Comparison of ENCODE assay signal across 20 mouse cellular contexts in genomic region chr9:118728987-118729386, GRCm38 (mm10).
DNase-seq lines count a peak whose midpoint lies in the region; ATAC-seq and TF ChIP-seq lines count a peak whose summit lies in the region.
"Had no signal": no experiment of that assay in that cellular context is flagged by ENCODE, and none has a peak within 500 bp of the region (broad histone marks: within the 10 kb centered on the region; RNA-seq: fewer than 3 reads in every experiment).

No protein-coding gene starts in this region.

- no peak overlapping the region for H3K9ac ChIP-seq in limb, embryonic 13.5 days
- H3K9ac ChIP-seq: forebrain, postnatal 0 days; liver, postnatal 0 days had no signal

- H3K27me3 ChIP-seq in thymus, adult 2 months (ENCODE audit: control insufficient read depth, insufficient read depth, low read length), result no peaks in the 10 kb centered on the region
- 0 out of 2 replicates have a peak, but pooled peaks cover 8% of the 10 kb centered on the region for H3K27me3 ChIP-seq in limb, embryonic 13.5 days
- H3K27me3 ChIP-seq: CH12.LX had no signal

- no peak; the same call in 1 of the 2 replicates for ATAC-seq in limb, embryonic 13.5 days (ENCODE audit: low FRiP score, low read depth)
- ATAC-seq in granulocyte monocyte progenitor cell, adult 5-6 weeks (replicated peaks; ENCODE audit: poor library complexity, severe bottlenecking), result no peak
- ATAC-seq: forebrain, postnatal 0 days; liver, postnatal 0 days had no signal

- no peak overlapping the region for H3K27ac ChIP-seq in left cerebral cortex, adult 2 months
- H3K27ac ChIP-seq in thymus, adult 2 months (ENCODE audit: control insufficient read depth, insufficient read depth, low read length), result peak overlapping the region; percentile 42; the same call in 1 of the 2 replicates
- H3K27ac ChIP-seq in limb, embryonic 13.5 days, result peak overlapping the region; percentile 2; the same call in 1 of the 2 replicates
- H3K27ac ChIP-seq: forebrain, embryonic 10.5 days; kidney, postnatal 0 days had no signal

- no peaks in the 10 kb centered on the region for H3K36me3 ChIP-seq in thymus, adult 2 months (ENCODE audit: control insufficient read depth, insufficient read depth, low read length)
- no peaks in the 10 kb centered on the region for H3K36me3 ChIP-seq in limb, embryonic 13.5 days
- H3K36me3 ChIP-seq: forebrain, embryonic 10.5 days had no signal

- H3K4me2 ChIP-seq in limb, embryonic 13.5 days (replicated peaks), result no peak overlapping the region

- DNase-seq in frontal cortex, postnatal 36 days (ENCODE audit: low spot score in 2 of 2), result peak; percentile 33 to 49
- no peak for DNase-seq in frontal cortex, postnatal 25 days (ENCODE audit: low spot score in 2 of 2)
- DNase-seq in left cerebral cortex, adult 2 months (ENCODE audit: extremely low spot score in 1 of 2, low spot score in 2 of 2), result peak; percentile 31 to 36
- no peak for DNase-seq in left cerebral cortex, adult 11 months (ENCODE audit: low spot score)
- DNase-seq in thymus, adult 2 months, result peak; percentile 49
- DNase-seq in thymus, postnatal 0 days (ENCODE audit: low spot score), result no peak
- DNase-seq: adrenal gland, postnatal 36 days; cerebellum, adult 18-20 months; cerebellum, postnatal 36 days; forebrain, postnatal 0 days; kidney, adult 18-20 months; layer of hippocampus, postnatal 36 days; liver, postnatal 0 days; lung, postnatal 4 days; spleen, adult 18-20 months had no signal

- H3K4me3 ChIP-seq in left cerebral cortex, adult 2 months, result no peak overlapping the region
- H3K4me3 ChIP-seq in thymus, adult 2 months (ENCODE audit: control insufficient read depth, insufficient read depth, low read length), result no peak overlapping the region
- H3K4me3 ChIP-seq in limb, embryonic 13.5 days, result no peak overlapping the region
- H3K4me3 ChIP-seq: forebrain, embryonic 10.5 days had no signal

- intact Hi-C loops in left cerebral cortex, adult 2 months (cut with DNase I), result no loop called here

- H3K9me3 ChIP-seq in limb, embryonic 13.5 days, result no peaks in the 10 kb centered on the region
- H3K9me3 ChIP-seq: forebrain, embryonic 10.5 days had no signal

- peaks cover 53% of the 10 kb centered on the region for H3K4me1 ChIP-seq in thymus, adult 2 months (replicated peaks; ENCODE audit: control insufficient read depth, insufficient read depth, low read length)
- H3K4me1 ChIP-seq in limb, embryonic 13.5 days, result peaks cover 68% of the 10 kb centered on the region

- no peak for TF ChIP-seq POLR2A in thymus, adult 2 months (IDR thresholded peaks at IDR 0.05; ENCODE audit: control insufficient read depth, extremely low read depth, insufficient read depth, low read length, poor library complexity)

- no peak for TF ChIP-seq CTCF in left cerebral cortex, adult 2 months (IDR thresholded peaks at IDR 0.05)
- TF ChIP-seq CTCF in thymus, adult 2 months (IDR thresholded peaks at IDR 0.05; ENCODE audit: borderline replicate concordance, control insufficient read depth, extremely low read depth, insufficient read depth, low read length, poor library complexity), result no peak

- 50% methylated on average over 5 of the region's 5 CpGs for WGBS in thymus, adult 2 months
- 61% methylated on average over 5 of the region's 5 CpGs for WGBS in limb, embryonic 13.5 days

Comparison
In these comparisons a context has a peak if more than half of its experiments do, and no peak if none do; other contexts are left out.
1. DNase-seq: peak in frontal cortex, postnatal 36 days (2 of 2), left cerebral cortex, adult 2 months (2 of 2) and thymus, adult 2 months (single experiment); none in frontal cortex, postnatal 25 days (0 of 2), left cerebral cortex, adult 11 months (single experiment) and thymus, postnatal 0 days (single experiment).